Mouse (Mus musculus) intestine, postnatal 0 days (tissue): ENCODE measurements at regions not wholly inside any gene's neighbourhood (a gene's known extent, or its start where the extent isn't known, plus 50 kb on each side); places are given as distances from the start of the nearest gene placed in this dataset.

Experiments used
- ATAC-seq: fragments of 200-750 bp; cut with Nextera tagmentation; 2 replicates; pipeline ENCODE4 v1.8.0; 2017; ENCODE audit warnings: mild to moderate bottlenecking, moderate TSS enrichment, moderate library complexity
- H3K27ac ChIP-seq: fragments of 300-500 bp; sonication (generic); 2 replicates; pipeline ENCODE4 v1.5.1; 2014; ENCODE audit warnings: mild to moderate bottlenecking, low read depth, low read length, moderate library complexity
- H3K27me3 ChIP-seq: fragments of 300-500 bp; sonication (generic); replicated peaks from 2 replicates; pipeline ENCODE4 v1.6.1; 2014; ENCODE audit warnings: low read length, mixed read lengths; ENCODE audit not compliant: control insufficient read depth, insufficient read depth
- H3K36me3 ChIP-seq: fragments of 300-500 bp; sonication (generic); 2 replicates; pipeline ENCODE4 v1.6.1; 2014; ENCODE audit warnings: mild to moderate bottlenecking, moderate library complexity; ENCODE audit not compliant: control insufficient read depth, insufficient read depth
- H3K4me1 ChIP-seq: fragments of 300-500 bp; sonication (generic); replicated peaks from 2 replicates; pipeline ENCODE4 v1.6.1; 2014; ENCODE audit warnings: antibody characterized with exemption, low read length, mixed read lengths; ENCODE audit not compliant: control insufficient read depth, insufficient read depth
- H3K4me2 ChIP-seq: fragments of 300-500 bp; sonication (generic); replicated peaks from 2 replicates; pipeline ENCODE4 v1.6.1; 2014; ENCODE audit warnings: low read depth, mild to moderate bottlenecking, moderate library complexity
- H3K4me3 ChIP-seq: fragments of 300-500 bp; sonication (generic); 2 replicates; pipeline ENCODE4 v1.5.1; 2014; ENCODE audit warnings: low read depth, low read length
- H3K9ac ChIP-seq: fragments of 300-500 bp; sonication (generic); 2 replicates; pipeline ENCODE4 v1.6.1; 2014; ENCODE audit warnings: mild to moderate bottlenecking, low read depth, low read length
- H3K9me3 ChIP-seq: fragments of 300-500 bp; sonication (generic); 2 replicates; pipeline ENCODE4 v1.6.1; 2016; ENCODE audit warnings: mixed run types; ENCODE audit not compliant: control insufficient read depth
- CTCF ChIP-seq: sonication (generic); IDR thresholded peaks from 2 replicates; pipeline ENCODE4 v1.5.1; 2016; ENCODE audit warnings: low read depth, mild to moderate bottlenecking, control low read depth, antibody characterized with exemption, moderate library complexity
- WGBS: fragments of 180-500 bp; shearing (Covaris S2); extraction: QIAGEN DNeasy Blood & Tissue Kit; methylation state at CpG from one replicate; pipeline ENCODE4 v1.1.7; 2014; 5-methylcytosine and 5-hydroxymethylcytosine counted together

GRCm38 (mm10) chr4:8366978-8367377 is 128.1 kb upstream of the Car8 start:
- no peak for ATAC-seq

GRCm38 (mm10) chr4:8362409-8362808 is 123.6 kb upstream of the Car8 start:
- Histone ChIP-seq H3K4me2 (no peak overlapping the region), H3K9ac (no peak overlapping the region), H3K4me3 (no peak overlapping the region), H3K9me3 (no peaks in the 10 kb centered on the region), H3K4me1 (no peaks in the 10 kb centered on the region), H3K27me3 (no peaks in the 10 kb centered on the region), H3K36me3 (no peaks in the 10 kb centered on the region), H3K27ac (no peak overlapping the region)
- no peak for TF ChIP-seq CTCF
- 78% methylated on average over 4 of the region's 4 CpGs for WGBS
- ATAC-seq: no peak

More at GRCm38 (mm10) chr4:8366978-8367377, 128.1 kb upstream of the Car8 start:
- Histone ChIP-seq H3K4me3 (no peak overlapping the region), H3K4me1 (no peaks in the 10 kb centered on the region), H3K27me3 (no peaks in the 10 kb centered on the region; the same call in 1 of the 2 replicates), H3K4me2 (no peak overlapping the region), H3K36me3 (no peaks in the 10 kb centered on the region), H3K9ac (no peak overlapping the region), H3K27ac (no peak overlapping the region), H3K9me3 (no peaks in the 10 kb centered on the region)
- WGBS: 47% methylated on average over 4 of the region's 4 CpGs
- TF ChIP-seq CTCF: no peak

GRCm38 (mm10) chr4:8361931-8362330 is 123.1 kb upstream of the Car8 start:
- Histone ChIP-seq H3K4me1 (no peaks in the 10 kb centered on the region), H3K9me3 (no peaks in the 10 kb centered on the region), H3K4me3 (no peak overlapping the region), H3K27me3 (no peaks in the 10 kb centered on the region), H3K27ac (no peak overlapping the region), H3K9ac (no peak overlapping the region), H3K36me3 (no peaks in the 10 kb centered on the region), H3K4me2 (no peak overlapping the region)
- ATAC-seq: no peak
- no peak for TF ChIP-seq CTCF
- 69% methylated on average over 2 of the region's 2 CpGs for WGBS

- no peak overlapping the region for H3K4me2 ChIP-seq
- no peak overlapping the region for H3K9ac ChIP-seq
- no peak overlapping the region for H3K27ac ChIP-seq
- no peak overlapping the region for H3K4me3 ChIP-seq
- no peaks in the 10 kb centered on the region for H3K4me1 ChIP-seq
- H3K9me3 ChIP-seq: no peaks in the 10 kb centered on the region
- no peaks in the 10 kb centered on the region for H3K27me3 ChIP-seq
- TF ChIP-seq CTCF: no peak
- no peaks in the 10 kb centered on the region for H3K36me3 ChIP-seq
- no peak for ATAC-seq
These were observed 122.5 kb upstream of the Car8 start for GRCm38 (mm10) chr4:8361305-8361704.

DNA sequence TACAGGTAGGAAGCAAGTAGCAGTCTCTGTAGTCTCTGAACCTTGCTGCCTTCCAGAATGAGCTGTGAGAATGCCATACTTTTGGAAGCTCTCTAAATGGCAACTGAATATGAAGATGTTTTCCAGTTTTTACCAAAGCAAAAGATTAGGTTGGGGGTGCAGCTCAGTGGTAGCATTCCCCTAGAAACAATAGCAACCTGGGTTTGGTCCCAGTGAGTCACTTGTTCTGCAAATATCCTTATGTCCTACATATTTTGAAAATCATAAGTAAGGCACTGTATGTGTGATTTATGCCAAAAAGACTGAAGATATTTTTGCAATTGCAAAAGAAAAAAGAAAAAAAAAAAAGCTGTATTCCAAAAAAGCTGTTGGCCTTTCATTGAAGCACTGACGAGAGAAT is 118.6 kb upstream of the Car8 start:
- no peak for TF ChIP-seq CTCF
- Histone ChIP-seq H3K9ac (no peak overlapping the region), H3K9me3 (no peaks in the 10 kb centered on the region), H3K4me2 (no peak overlapping the region), H3K27me3 (no peaks in the 10 kb centered on the region), H3K4me3 (no peak overlapping the region), H3K27ac (no peak overlapping the region), H3K36me3 (no peaks in the 10 kb centered on the region), H3K4me1 (no peaks in the 10 kb centered on the region)
- no peak for ATAC-seq
- WGBS: 95% methylated on average over 1 of the region's 1 CpGs

DNA sequence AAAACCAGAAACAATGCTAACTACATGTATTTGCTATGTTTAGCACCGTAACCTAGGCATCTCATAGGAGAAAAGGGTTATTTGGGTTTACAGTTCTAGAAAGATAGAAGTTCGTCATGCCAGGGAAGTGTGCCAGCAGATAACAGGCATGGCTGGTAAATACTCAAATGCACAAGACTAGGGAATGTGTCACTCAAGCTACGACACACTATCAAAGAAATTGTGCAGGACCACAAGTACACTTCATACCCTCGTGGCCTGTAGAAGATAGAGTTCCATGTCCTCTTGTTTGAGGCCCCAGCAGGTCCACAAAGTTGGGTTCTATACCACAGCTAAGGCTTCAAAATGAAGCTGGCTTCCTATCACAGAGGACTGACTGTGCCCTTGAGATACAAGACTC is 103.1 kb upstream of the Car8 start:
- Histone ChIP-seq H3K4me1 (no peaks in the 10 kb centered on the region), H3K36me3 (no peaks in the 10 kb centered on the region), H3K27me3 (no peaks in the 10 kb centered on the region), H3K9ac (no peak overlapping the region), H3K9me3 (no peaks in the 10 kb centered on the region), H3K4me2 (no peak overlapping the region), H3K27ac (no peak overlapping the region), H3K4me3 (no peak overlapping the region)
- WGBS: 87% methylated on average over 4 of the region's 4 CpGs
- TF ChIP-seq CTCF: no peak
- ATAC-seq: no peak
